Mouse (Mus musculus) lung, postnatal 0 days (tissue): ENCODE results near the gene Kcnc4. TPM values are rescaled to one million over a fixed set of nuclear protein-coding genes. Genes with fewer than 3 reads are reported as not detected.
A peak's percentile ranks its signal among the peaks of the same experiment; 100 is the strongest.

Source experiments
- ATAC-seq: fragments of 200-750 bp; cut with Nextera tagmentation; 2 replicates; pipeline ENCODE4 v1.8.0; 2017; ENCODE audit warnings: moderate library complexity
- DNase-seq: peaks from one replicate; pipeline ENCODE4 v3.0.0-alpha.2; 2016; ENCODE audit warnings: low spot score
- H3K27ac ChIP-seq: fragments of 300-500 bp; sonication (generic); 2 replicates; pipeline ENCODE4 v1.5.1; 2014; ENCODE audit warnings: antibody characterized with exemption, mild to moderate bottlenecking, low read length, mixed read lengths
- H3K27me3 ChIP-seq: fragments of 300-500 bp; sonication (generic); replicated peaks from 2 replicates; pipeline ENCODE4 v1.6.1; 2014; ENCODE audit warnings: low read length, mixed read lengths; ENCODE audit not compliant: insufficient read depth
- H3K36me3 ChIP-seq: fragments of 300-500 bp; sonication (generic); 2 replicates; pipeline ENCODE4 v1.6.1; 2014; ENCODE audit warnings: low read length, mixed read lengths; ENCODE audit not compliant: insufficient read depth
- H3K4me1 ChIP-seq: fragments of 300-500 bp; sonication (generic); 2 replicates; pipeline ENCODE4 v1.6.1; 2014; ENCODE audit warnings: antibody characterized with exemption, low read depth, low read length, mixed read lengths; ENCODE audit not compliant: insufficient read depth
- H3K4me2 ChIP-seq: fragments of 300-500 bp; sonication (generic); replicated peaks from 2 replicates; pipeline ENCODE4 v1.6.1; 2014; ENCODE audit warnings: low read depth, mild to moderate bottlenecking, low read length, moderate library complexity, mixed read lengths
- H3K4me3 ChIP-seq: fragments of 300-500 bp; sonication (generic); 2 replicates; pipeline ENCODE4 v1.5.1; 2014; ENCODE audit warnings: low read depth, low read length
- H3K9ac ChIP-seq: fragments of 300-500 bp; sonication (generic); replicated peaks from 2 replicates; pipeline ENCODE4 v1.6.1; 2014; ENCODE audit warnings: low read depth, mild to moderate bottlenecking
- H3K9me3 ChIP-seq: fragments of 300-500 bp; sonication (generic); 2 replicates; pipeline ENCODE4 v1.6.1; 2016; ENCODE audit warnings: low read length, mixed read lengths
- CTCF ChIP-seq: IDR thresholded peaks from 2 replicates; pipeline ENCODE4 v1.5.1; 2016; ENCODE audit warnings: antibody characterized with exemption, mild to moderate bottlenecking
- EP300 ChIP-seq: IDR thresholded peaks from 2 replicates; pipeline ENCODE4 v1.6.1; 2016; ENCODE audit warnings: antibody characterized with exemption, mild to moderate bottlenecking, control low read depth
- whole genome bisulfite sequencing: fragments of 180-500 bp; shearing (Covaris S2); extraction: QIAGEN DNeasy Blood & Tissue Kit; methylation state at CpG from one replicate; pipeline ENCODE4 v1.1.7; 2014; 5-methylcytosine and 5-hydroxymethylcytosine counted together
- polyA plus RNA-seq: library from polyadenylated mRNA; unstranded; fragments of >200 nt; fragmentation: Nextera tagmentation; extraction: Ambion mirVana; gene quantifications from 2 replicates; pipeline ENCODE4 v1.2.1, GENCODE M21; 2015

Gene Kcnc4
- polyA plus RNA-seq, 1 experiment from 2014 or later, result 0.02 TPM

DNA sequence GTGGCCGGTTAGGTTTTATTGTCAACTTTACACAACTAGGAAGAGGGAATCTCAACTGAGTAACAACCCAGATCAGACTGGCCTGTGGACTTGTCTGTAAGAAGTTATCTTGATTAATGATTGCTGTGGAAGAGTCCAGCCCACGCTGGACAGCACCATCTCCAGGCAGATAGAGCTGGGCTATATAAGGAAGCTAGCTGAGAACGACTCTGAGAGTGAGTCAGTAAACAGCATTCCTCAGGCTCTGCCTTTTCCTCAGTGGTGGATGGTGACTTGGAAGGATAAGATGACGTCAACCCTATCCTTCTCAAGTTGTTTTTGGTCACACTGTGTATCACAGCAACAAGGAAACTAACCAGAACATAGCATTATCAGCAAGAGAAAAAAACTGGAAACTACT lies 29.3 kb upstream of the Kcnc4 start:
- Histone ChIP-seq H3K4me2 (no peak overlapping the region), H3K9me3 (no peaks in the 10 kb centered on the region), H3K27ac (no peak overlapping the region), H3K4me1 (no peaks in the 10 kb centered on the region), H3K27me3 (no peaks in the 10 kb centered on the region), H3K4me3 (no peak overlapping the region), H3K9ac (no peak overlapping the region), H3K36me3 (no peaks in the 10 kb centered on the region)
- DNase-seq (no peak), ATAC-seq (peak; percentile 40; the same call in 1 of the 2 replicates)
- 36% methylated on average over 4 of the region's 4 CpGs for WGBS
- no peak for TF ChIP-seq EP300
- no peak for TF ChIP-seq CTCF

DNA sequence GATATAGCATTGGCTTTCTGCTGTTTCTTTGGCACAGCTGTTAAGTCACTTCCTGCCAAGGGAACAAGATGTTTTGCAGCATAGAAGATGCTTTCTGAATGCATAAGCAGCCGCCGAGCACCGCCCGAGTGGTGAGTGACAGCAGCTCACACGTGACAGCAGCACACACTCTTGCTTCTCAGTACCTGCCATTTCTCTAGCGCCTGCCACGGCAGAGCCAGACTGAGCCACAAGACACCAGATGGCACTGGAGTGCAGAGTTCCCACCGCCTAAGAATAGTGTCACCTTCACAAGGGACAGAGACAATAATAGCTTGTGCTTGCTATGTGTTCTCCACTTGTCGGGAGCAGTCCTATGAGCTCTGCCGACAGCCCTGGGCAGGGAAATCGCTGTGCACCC lies 23.9 kb upstream of the Kcnc4 start:
- H3K4me2 ChIP-seq, result no peak overlapping the region
- no peaks in the 10 kb centered on the region for H3K36me3 ChIP-seq
- TF ChIP-seq CTCF (no peak), EP300 (no peak)
- no peak overlapping the region for H3K27ac ChIP-seq
- no peak overlapping the region for H3K4me3 ChIP-seq
- WGBS, result 36% methylated on average over 11 of the region's 11 CpGs
- ATAC-seq (no peak), DNase-seq (no peak)
- H3K9me3 ChIP-seq, result no peaks in the 10 kb centered on the region
- no peak overlapping the region for H3K9ac ChIP-seq
- no peaks in the 10 kb centered on the region for H3K27me3 ChIP-seq
- H3K4me1 ChIP-seq, result no peaks in the 10 kb centered on the region

DNA sequence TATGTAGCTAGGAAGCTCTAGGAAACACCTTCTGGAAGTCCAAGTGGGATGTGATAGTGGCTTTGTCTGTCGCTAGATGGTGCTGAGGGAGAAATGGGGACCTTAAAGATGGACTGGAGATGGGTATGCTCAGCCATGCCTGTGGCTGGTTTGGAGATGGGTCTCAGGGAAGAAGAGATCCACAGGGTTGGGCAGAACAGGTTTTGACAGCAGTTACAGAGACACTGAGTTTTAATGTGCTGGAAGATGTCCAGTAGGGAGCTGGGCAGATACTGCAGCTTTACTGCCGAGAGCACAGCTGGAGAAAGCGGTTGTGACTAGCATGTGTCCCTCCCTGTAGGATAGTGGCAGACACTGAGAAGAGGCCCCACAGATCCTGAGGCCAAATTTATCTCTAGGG lies 21.3 kb upstream of the Kcnc4 start:
- TF ChIP-seq EP300 (no peak), CTCF (no peak)
- no peak overlapping the region for H3K4me3 ChIP-seq
- no peaks in the 10 kb centered on the region for H3K9me3 ChIP-seq
- H3K27ac ChIP-seq, result no peak overlapping the region
- H3K27me3 ChIP-seq, result no peaks in the 10 kb centered on the region
- no peaks in the 10 kb centered on the region for H3K36me3 ChIP-seq
- no peak overlapping the region for H3K4me2 ChIP-seq
- DNase-seq, result peak; percentile 7
- WGBS, result 51% methylated on average over 3 of the region's 3 CpGs
- no peak for ATAC-seq
- no peak overlapping the region for H3K9ac ChIP-seq
- no peaks in the 10 kb centered on the region for H3K4me1 ChIP-seq

DNA sequence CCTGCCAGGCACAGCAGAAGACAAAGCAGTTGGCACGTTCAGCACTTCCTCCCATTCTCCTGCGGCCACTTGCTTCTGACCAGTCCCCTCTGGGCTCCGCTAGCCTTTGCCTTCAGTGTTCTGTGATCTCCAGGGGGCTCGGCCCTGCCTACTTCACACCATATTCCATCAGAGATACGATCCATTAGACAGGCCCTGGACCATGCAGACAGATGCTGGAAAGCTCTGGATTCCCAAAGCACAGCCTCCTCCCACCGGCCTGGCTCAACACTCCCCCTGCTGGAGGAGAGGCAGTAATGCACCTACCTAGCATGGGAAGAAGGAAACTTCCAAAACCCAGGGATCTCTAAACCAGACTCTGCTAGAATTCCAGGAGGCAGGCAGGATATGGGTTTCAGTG lies 12.8 kb upstream of the Kcnc4 start:
- Histone ChIP-seq H3K27me3 (no peaks in the 10 kb centered on the region), H3K27ac (no peak overlapping the region), H3K36me3 (no peaks in the 10 kb centered on the region), H3K9me3 (no peaks in the 10 kb centered on the region), H3K9ac (no peak overlapping the region), H3K4me1 (no peaks in the 10 kb centered on the region), H3K4me3 (no peak overlapping the region), H3K4me2 (no peak overlapping the region)
- 21% methylated on average over 6 of the region's 6 CpGs for WGBS
- TF ChIP-seq CTCF (peak; percentile 97), EP300 (no peak)
- DNase-seq (peak; percentile 67), ATAC-seq (no peak)

DNA sequence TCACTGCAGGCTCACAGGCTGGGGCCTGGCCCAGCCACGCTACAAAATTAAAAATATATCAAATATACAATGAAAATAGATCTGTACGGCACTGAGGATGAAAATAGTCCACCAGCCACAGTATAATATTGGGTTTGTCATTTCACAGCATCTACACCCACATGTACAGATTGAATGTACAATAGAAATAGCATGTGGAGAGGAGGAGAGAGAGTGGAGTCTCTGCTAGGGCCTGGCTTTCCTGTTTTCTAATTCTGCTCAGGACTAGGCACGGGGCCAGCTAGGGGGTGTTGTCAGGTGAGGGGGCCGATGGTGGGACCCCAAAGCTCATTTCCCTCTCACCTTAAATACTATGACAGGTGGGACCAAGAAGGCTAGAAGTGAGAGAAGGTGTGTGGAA lies 9.7 kb upstream of the Kcnc4 start:
- 58% methylated on average over 4 of the region's 4 CpGs for WGBS
- Histone ChIP-seq H3K4me2 (no peak overlapping the region), H3K9me3 (no peaks in the 10 kb centered on the region), H3K27ac (no peak overlapping the region), H3K36me3 (no peaks in the 10 kb centered on the region), H3K9ac (no peak overlapping the region), H3K27me3 (no peaks in the 10 kb centered on the region), H3K4me1 (no peaks in the 10 kb centered on the region), H3K4me3 (no peak overlapping the region)
- TF ChIP-seq CTCF (no peak), EP300 (no peak)
- DNase-seq, result no peak
- ATAC-seq, result no peak

DNA sequence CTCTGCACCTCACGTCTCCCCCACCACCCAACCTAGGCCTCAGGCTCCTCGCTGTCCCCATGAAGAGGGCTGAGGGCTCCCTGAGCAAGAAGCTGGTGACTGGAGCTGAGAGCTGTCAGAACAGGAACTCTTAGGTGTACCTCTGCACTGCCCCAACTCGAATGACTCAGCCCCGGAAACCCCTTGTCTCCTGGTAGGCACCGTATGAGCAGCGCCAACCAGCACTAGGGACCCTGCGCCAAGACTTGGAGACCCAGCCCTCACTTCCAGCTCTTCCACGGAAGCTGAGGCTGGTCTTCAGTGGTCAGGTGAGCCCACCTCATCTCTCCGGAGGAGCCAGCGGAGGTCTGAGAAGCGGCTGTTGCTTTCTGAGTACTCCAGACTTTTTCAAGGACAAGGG lies 8.8 kb upstream of the Kcnc4 start:
- no peak for DNase-seq
- H3K4me3 ChIP-seq, result no peak overlapping the region
- H3K9me3 ChIP-seq, result no peaks in the 10 kb centered on the region
- no peaks in the 10 kb centered on the region for H3K27me3 ChIP-seq
- H3K9ac ChIP-seq, result no peak overlapping the region
- no peak for ATAC-seq
- TF ChIP-seq EP300 (no peak), CTCF (no peak)
- no peaks in the 10 kb centered on the region for H3K36me3 ChIP-seq
- 82% methylated on average over 11 of the region's 11 CpGs for WGBS
- H3K27ac ChIP-seq, result no peak overlapping the region
- no peaks in the 10 kb centered on the region for H3K4me1 ChIP-seq
- H3K4me2 ChIP-seq, result no peak overlapping the region

DNA sequence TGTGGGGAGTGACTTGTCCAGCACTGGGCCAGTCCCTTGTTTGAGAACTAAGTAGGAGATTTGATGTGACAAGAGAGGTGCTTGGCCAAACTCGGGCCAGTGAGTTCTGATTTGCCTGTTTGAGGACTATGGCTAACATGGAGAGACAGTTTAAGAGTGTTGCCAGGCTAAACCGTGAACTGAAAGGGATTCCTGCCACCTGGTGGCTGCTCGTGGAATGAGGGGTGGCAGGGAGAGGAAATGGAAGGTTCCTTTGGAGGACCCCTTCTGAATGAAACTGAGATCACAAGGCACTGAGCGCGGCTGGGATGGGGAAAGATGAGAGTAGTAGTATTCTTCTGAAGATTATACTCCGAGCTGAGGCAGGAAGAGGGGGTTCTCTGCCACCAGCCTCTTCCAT lies 7.2 kb upstream of the Kcnc4 start:
- H3K4me2 ChIP-seq, result no peak overlapping the region
- peak; percentile 95 for TF ChIP-seq CTCF
- TF ChIP-seq EP300, result no peak
- no peaks in the 10 kb centered on the region for H3K9me3 ChIP-seq
- 4% methylated on average over 6 of the region's 6 CpGs for WGBS
- no peak overlapping the region for H3K9ac ChIP-seq
- peaks cover 9% of the 10 kb centered on the region for H3K27me3 ChIP-seq
- no peaks in the 10 kb centered on the region for H3K36me3 ChIP-seq
- DNase-seq, result peak; percentile 64
- ATAC-seq, result no peak; the same call in 1 of the 2 replicates
- no peaks in the 10 kb centered on the region for H3K4me1 ChIP-seq
- no peak overlapping the region for H3K27ac ChIP-seq
- no peak overlapping the region for H3K4me3 ChIP-seq
